Mouse (Mus musculus) CD4-positive helper T cell, adult 2 months (primary cell): ENCODE data around the gene Il12b.
"Not testable (repeated sequence)": the region's sequence is repeated elsewhere in the genome, so short reads cannot be mapped to it uniquely, and the experiment has no call there.

Experiments used
- DNase-seq: peaks from one replicate; pipeline ENCODE4 v3.0.0-alpha.2; 2012; ENCODE audit warnings: low read depth, missing footprints, low spot score

Il12b gene

GRCm38 (mm10) chr11:44412276-44412675 is 12.4 kb downstream of the Il12b start:
- peak; percentile 46 for DNase-seq

- DNase-seq, result no peak
Observed at GRCm38 (mm10) chr11:44413371-44413770, 13.5 kb downstream of the Il12b start.

GRCm38 (mm10) chr11:44414605-44415004 is 14.7 kb downstream of the Il12b start:
- no peak for DNase-seq

- no peak for DNase-seq
Observed at GRCm38 (mm10) chr11:44417403-44417802, 17.5 kb downstream of the Il12b start.

GRCm38 (mm10) chr11:44422337-44423111 is 22.7 kb downstream of the Il12b start:
- DNase-seq, result no peak

GRCm38 (mm10) chr11:44423261-44423660 is 23.4 kb downstream of the Il12b start:
- DNase-seq, result no peak

GRCm38 (mm10) chr11:44423955-44424354 is 24.1 kb downstream of the Il12b start:
- no peak for DNase-seq

- DNase-seq, result no peak
Observed at GRCm38 (mm10) chr11:44425006-44425405, 25.1 kb downstream of the Il12b start.

GRCm38 (mm10) chr11:44425626-44426025 is 25.8 kb downstream of the Il12b start:
- DNase-seq, result no peak

- no peak for DNase-seq
Observed at GRCm38 (mm10) chr11:44427951-44428350, 28.1 kb downstream of the Il12b start.

- no peak for DNase-seq
Observed at GRCm38 (mm10) chr11:44430036-44430435, 30.2 kb downstream of the Il12b start.

GRCm38 (mm10) chr11:44437786-44438185 is 37.9 kb downstream of the Il12b start:
- no peak for DNase-seq

- DNase-seq, result peak; percentile 10
Observed at GRCm38 (mm10) chr11:44451046-44451445, 51.2 kb downstream of the Il12b start.

GRCm38 (mm10) chr11:44452016-44452415 is 52.2 kb downstream of the Il12b start:
- not testable (repeated sequence) for DNase-seq

- DNase-seq, result peak; percentile 60
Observed at GRCm38 (mm10) chr11:44453423-44453822, 53.6 kb downstream of the Il12b start.

- no peak for DNase-seq
Observed at GRCm38 (mm10) chr11:44461493-44461892, 61.6 kb downstream of the Il12b start.
